Mouse (Mus musculus) layer of hippocampus, adult 6 months (tissue): ENCODE results near the gene 1700049E17Rik2. TPM values are rescaled to one million over a fixed set of nuclear protein-coding genes. Genes with fewer than 3 reads are reported as not detected.

Source experiments
- long read RNA-seq, 2 experiments: library from polyadenylated mRNA; unstranded; transcript quantifications; one replicate each; pipeline ENCODE4 v2.0.0; 2019 to 2020
- polyA plus RNA-seq: library from polyadenylated mRNA; unstranded; fragments of <200 nt; fragmentation: Nextera tagmentation; gene quantifications from 2 replicates; pipeline ENCODE4 v1.2.3, GENCODE M21; 2021

1700049E17Rik2 gene
- polyA plus RNA-seq = not detected in 2 replicates
- long read RNA-seq, experiment 1 = 0 reads
- long read RNA-seq, experiment 2 = 0 reads

DNA sequence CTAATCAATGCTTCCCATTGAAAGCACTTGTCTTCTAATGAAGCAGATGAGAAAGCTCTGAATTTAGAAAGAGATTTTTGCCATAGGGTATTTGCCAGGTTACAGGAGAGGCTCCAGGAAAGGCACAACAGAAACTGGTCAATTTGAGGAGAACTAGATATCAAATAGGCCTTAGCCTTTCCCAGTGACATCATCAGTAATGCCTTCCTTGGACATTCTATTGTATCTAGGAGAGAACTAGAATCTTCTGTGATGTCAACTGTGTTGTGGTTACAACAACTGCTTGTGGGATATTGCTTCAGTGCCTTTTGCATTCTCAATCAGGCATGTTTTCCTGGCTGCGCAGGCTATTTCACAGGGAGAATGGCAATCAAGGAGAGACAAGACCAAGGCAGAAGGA, at the start of gene 1700049E17Rik2:
Gene 1700049E17Rik2 (plus strand): TSS at position 301 of the 400 bp plus-strand sequence.

GRCm38 (mm10) chr14:41555483-41555882, 17.5 kb upstream of the 1700049E17Rik2 start, which contains the start of gene Gm7970:
TSS of gene Gm7970 (minus strand) at chr14:41555583.

GRCm38 (mm10) chr14:41624512-41624911, 51.5 kb downstream of the 1700049E17Rik2 start, which contains the start of gene Gm3072:
TSS of gene Gm3072 (minus strand) at chr14:41624612.

Other genes starting within 250 kb of the 1700049E17Rik2 start
- gene Gm5798, start 224.6 kb upstream of the 1700049E17Rik2 start, polyA plus RNA-seq = not detected in 2 replicates
- gene Gm7945, start 186.8 kb upstream of the 1700049E17Rik2 start, polyA plus RNA-seq = not detected in 2 replicates
- not detected in 2 replicates for gene Gm6482, start 164.9 kb upstream of the 1700049E17Rik2 start, polyA plus RNA-seq
- not detected in 2 replicates for gene Gm7954, start 119.7 kb upstream of the 1700049E17Rik2 start, polyA plus RNA-seq
- not detected in 2 replicates for gene Gm3486, start 83.7 kb upstream of the 1700049E17Rik2 start, polyA plus RNA-seq
- gene Gm7970, start 17.6 kb upstream of the 1700049E17Rik2 start, polyA plus RNA-seq = not detected in 2 replicates
- gene Gm3072, start 51.4 kb downstream of the 1700049E17Rik2 start, polyA plus RNA-seq = not detected in 2 replicates
- not detected in 2 replicates for gene Gm3676, start 73.3 kb downstream of the 1700049E17Rik2 start, polyA plus RNA-seq
- not detected in 2 replicates for gene Gm8068, start 128.7 kb downstream of the 1700049E17Rik2 start, polyA plus RNA-seq
- gene Gm7929, start 177.4 kb downstream of the 1700049E17Rik2 start, polyA plus RNA-seq = not detected in 2 replicates
- gene Gm47189, start 199.2 kb downstream of the 1700049E17Rik2 start, polyA plus RNA-seq = not detected in 2 replicates